Mouse (Mus musculus) spleen, postnatal 10 days (tissue): Measurements from ENCODE around the gene Yipf2.

ENCODE experiments used
- DNase-seq, 2 experiments: peaks; one replicate each; pipeline ENCODE4 v3.0.0; 2021 to 2022; ENCODE audit warnings: low spot score in 2 of 2

The Yipf2 gene

DNA sequence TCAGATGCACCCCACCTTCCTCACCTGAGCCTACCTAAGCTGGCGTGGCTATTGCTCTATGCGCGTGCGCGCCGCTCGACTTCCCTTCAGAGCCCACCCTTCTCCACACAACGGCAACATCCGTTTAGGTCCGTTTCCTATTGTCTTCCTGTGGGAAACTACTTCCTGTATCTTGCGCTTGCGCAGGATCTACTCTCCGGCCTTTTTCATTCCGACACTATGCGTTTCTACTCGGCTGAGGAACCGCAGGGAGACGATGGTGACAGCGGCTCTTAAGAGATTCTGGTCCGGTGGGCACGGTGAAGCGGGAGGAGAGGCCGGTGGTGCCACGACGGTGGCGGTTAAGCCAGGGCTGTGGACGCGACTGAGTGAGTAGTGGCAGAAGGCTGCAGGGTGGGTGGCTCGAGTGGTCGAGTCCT, at the start of gene Yipf2, which contains the start of gene Timm29:
Gene Yipf2 (minus strand): TSS at position 126 of the 419 bp plus-strand sequence.
Gene Timm29 (plus strand): TSS at position 20 of the 419 bp plus-strand sequence.
- peak; percentile 86 to 88 for DNase-seq

DNA sequence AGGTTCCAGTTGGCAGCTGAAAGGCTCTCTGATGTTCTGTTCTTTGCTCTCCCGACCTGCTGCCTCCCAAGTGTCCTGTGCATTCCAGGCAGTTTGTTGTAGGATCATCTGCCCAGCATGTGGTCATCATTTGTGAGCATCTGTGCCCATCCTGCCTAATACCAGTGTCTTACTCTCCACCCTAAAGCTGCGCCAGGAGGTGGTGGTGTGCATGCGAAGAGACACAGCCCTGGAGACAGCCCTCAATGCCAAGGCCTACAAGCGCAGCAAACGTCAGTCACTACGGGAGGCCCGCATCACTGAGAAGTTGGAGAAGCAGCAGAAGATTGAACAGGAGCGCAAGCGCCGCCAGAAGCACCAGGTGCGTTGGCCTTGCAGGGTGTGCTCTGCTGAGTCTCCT, 46.4 kb upstream of the Yipf2 start:
- no peak for DNase-seq

DNA sequence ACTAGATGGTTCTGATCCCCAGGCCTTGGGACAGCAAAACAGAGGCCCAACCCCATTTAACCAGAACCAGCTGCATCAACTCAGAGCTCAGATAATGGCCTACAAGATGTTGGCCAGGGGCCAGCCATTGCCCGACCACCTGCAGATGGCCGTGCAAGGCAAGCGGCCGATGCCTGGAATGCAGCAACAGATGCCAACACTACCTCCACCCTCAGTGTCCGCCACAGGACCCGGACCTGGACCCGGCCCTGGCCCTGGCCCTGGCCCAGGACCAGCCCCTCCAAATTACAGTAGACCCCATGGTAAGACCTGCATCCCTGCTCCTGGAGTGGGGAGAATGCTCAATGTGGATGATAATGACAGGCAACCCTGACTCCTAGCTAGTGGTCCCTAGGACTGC, 43.0 kb upstream of the Yipf2 start:
- DNase-seq, result no peak

DNA sequence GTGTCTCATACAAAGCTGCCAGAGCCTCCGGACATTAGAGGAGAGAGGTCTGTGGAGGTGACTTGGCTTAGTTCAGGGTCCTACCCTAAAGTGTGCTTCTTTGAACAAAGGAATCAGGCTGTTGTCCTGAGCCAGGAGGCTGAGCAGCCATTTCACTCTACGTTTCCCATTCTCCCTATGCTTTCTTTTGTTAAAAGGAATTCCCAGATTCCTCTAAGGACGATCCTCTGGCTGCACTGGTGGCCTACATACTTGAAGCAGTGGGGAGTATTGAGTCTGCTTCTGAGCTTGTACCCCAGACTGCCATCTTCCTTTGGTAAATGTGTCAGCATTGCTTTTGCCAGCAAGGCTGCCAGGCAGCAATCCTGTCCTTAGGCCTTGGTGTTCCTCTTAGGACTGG, 40.5 kb upstream of the Yipf2 start:
- DNase-seq, result no peak

DNA sequence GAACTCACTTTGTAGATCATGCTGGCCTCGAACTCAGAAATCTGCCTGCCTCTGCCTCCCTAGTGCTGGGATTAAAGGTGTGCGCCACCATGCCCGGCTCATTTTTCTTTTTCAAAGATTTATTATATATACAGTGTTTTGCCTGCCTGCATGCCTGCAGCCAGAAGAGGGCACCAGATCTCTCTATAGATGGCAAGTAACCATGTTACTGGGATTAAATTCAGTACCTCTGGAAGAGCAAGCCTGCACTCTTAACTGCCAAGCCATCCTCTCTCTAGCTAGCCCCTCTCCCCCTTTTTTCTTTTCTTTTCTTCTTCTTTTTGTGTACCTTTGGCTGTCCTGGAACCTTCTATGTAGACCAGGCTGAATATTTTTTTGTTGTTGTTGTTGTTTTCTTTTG, 38.0 kb upstream of the Yipf2 start:
- DNase-seq, result peak in 1 of 2 experiments; percentile 68

DNA sequence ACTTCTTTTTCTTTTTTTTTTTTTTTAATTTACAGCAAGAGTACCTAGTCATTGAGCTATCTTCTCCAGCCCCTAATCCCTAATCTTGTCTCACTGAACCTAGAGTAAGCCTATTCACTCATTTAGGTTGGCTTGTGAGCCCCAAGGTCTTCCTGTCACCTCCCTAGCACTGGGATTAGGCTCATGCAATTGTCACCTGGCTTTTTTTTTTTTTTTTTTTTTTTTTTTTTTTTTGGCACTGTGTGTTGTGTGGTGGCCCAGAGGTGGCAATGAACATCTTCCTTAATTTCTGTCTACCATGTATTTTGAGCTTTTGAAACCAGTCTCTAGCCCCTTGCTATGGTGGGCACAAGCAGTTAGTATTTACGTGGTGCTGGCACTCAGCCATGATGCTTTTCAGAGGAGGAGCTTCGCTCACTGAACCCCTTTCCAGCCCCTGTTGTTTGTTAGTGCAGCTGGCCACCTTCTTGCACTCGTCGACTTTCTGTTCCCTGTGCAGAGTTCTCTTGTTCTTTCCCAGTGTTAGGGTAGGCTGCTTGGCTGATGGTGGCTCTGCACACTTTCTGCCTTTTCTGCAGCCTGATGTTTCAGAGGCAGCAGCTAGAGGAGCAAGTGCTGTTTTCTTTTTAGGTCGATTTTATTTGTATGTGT, 34.6 kb upstream of the Yipf2 start:
- peak in 1 of 2 experiments; percentile 57 for DNase-seq

DNA sequence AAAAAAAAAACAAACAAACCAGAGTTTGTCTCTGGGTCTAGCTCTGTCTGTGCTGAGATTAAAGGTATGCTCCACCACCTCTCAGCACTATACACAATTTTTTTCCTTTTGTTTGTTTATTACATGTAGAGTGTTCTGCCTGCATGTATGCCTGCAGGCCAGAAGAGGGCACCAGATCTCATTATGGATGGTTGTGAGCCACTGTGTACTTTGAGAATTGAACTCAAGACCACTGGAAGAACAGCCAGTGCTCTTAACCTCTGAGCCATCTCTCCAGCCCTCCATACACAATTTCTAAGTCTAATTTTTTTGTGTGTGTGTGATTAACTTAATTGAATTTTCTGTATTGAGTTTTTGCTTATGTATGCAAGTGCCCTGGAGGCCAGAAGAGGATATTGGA, 33.9 kb upstream of the Yipf2 start:
- no peak for DNase-seq

DNA sequence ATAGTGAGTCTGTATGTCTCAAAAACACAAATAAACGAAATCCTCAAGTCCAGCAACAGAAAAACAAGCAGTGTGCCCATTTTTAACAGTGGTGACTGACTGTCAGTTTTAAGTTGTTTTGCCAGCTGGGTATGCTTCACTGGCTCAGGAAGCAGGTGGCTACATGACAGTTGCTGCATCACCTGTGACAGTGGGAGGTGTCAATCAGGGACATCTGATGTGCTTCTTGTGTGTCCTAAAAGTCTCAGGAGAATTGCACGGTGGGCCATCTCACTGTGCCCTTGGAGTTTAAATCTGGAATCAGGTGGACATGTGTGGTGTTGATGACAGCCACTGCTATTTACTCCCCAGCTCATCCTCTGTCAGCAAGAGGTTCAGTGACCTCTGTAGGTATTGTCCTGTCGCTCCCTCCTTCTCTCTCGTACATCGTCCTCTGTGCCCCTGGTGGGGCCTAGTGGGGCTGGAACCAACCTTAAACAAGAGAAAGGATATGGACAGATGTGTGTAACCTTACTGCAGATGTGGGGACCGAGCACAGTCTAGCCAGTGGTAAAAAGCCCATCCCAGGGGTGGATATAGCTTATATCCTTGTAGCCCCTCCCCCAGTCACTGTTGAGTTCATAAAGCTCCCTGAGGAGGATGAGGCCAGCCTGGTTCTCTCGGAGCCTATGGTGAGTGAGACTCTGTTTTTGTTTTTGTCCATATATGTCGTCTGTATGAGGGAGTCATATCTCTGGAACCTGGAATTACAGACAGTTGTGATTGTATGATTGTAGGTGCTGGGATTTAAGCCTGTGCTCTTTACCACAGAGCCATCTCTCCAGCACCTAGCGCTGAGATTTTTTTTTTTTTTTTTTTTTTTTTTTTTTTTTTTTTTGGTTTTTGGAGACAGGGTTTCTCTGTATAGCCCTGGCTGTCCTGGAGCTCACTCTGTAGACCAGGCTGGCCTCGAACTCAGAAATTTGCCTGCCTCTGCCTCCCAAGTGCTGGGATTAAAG, 33.0 kb upstream of the Yipf2 start:
- peak in 1 of 2 experiments; percentile 59 for DNase-seq

DNA sequence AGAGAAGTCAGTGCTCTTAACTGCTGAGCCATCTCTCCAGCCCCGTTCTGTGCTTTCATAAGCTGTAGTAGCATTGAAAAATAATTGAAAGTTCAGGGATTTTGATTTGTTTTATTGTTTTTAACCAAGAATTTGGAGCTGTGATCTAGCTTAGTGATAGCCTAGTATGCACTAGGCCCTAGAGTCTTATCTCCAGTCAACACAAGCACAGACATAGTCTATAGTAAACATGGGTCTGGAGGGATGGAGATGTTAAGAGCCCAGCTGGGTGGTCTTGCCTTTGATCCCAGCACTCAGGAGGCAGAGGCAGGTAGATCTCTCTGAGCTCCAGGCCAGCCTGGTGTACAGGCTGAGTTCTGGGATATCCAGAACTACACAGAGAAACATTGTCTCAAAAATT, 30.0 kb upstream of the Yipf2 start:
- no peak for DNase-seq

DNA sequence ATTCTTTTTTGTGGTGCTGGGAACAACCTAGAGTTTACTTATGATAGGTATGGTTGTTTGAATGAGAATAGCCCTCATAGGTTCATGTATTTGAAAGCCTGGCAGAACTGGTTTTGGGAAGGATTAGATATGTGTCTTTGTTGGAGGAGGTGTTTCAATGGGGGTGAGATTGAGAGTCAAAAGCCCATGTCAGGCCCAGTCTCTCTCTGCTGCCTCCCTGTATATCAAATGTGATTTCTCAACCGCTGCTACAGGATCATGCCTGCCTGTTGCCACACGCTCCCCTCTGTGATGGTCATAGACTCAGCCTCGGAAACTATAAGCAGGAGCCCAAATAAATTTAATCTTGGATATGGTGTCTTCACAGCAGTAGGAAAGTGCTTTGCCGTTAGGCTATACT, 27.6 kb upstream of the Yipf2 start:
- DNase-seq, result no peak

DNA sequence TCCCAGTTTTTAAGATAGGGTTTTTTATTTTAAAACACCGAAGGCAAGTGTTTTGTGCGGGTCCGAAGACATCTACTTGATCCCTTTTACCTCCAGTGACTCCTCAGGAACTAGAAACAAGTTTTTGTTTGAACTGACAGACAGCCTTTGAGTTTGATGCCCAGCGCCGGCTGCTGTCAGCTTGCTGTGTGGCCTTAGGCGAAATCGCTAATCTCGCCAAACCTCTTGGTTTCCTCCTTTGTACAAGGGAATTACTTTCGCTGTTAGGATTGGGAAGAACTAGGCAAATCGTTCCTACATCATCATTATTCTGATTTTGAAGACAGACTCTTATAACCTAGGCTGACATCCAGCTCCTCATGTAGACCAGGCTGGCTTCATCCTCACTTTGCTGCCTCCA, 24.4 kb upstream of the Yipf2 start:
- DNase-seq, result peak; percentile 41 to 47

DNA sequence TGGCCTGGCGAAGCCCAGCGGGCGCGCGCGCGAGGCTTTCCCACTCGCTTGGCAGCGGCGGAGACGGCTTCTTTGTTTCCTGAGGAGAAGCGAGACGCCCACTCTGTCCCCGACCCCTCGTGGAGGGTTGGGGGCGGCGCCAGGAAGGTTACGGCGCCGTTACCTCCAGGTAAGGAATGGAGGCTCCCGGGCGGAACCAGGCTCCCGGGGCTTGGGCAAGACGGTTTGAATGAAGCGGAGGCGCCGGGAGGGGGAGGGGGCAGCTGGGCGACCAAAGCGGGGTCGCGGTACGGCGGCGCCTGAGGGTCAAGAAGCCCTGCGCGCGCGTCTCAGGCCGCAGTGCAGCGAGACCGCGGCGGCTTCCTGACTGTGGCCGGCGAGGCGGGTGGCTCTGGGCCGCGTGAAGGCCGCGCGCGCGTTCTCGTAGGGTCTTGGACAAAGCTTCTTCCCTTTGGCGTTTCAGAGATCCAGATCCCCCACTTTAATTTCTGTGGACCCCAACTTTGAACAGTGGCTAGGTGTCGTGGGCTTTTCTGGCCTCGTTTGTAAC, 23.7 kb upstream of the Yipf2 start:
- DNase-seq, result peak; percentile 82 to 89

DNA sequence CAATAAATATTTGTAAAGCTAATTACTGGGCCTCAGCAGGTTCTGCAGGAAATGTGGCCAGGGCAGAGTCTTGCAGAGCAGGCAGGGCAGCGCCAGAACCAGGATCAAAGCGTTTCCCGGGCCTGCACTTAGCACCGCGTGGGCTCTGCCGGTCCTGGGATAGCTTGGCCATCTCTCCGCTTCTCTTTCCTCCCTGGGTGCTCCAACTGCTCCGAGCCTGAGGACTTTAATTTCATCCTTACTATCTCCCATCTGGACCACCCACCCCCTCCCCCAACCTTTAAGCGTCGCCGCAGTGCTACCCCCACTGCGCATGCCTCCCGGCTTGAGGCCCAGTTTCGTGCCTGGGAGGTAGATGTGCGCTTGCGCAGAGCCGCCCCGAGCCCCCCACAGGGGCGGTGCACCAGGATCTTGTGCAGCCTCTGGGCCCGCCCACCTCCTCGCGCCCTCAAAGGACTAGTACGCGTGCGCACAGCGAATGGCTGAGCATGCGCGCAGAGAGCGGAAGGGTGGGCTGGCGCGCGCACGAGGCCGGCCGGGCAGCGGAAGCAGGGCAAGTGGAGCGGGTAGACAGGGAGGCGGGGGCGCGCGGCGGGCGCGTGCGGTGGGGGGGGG, 23.1 kb upstream of the Yipf2 start, which contains the start of gene Smarca4:
Gene Smarca4 (plus strand): TSS at position 553 of the 615 bp plus-strand sequence.
- peak; percentile 94 to 98 for DNase-seq

DNA sequence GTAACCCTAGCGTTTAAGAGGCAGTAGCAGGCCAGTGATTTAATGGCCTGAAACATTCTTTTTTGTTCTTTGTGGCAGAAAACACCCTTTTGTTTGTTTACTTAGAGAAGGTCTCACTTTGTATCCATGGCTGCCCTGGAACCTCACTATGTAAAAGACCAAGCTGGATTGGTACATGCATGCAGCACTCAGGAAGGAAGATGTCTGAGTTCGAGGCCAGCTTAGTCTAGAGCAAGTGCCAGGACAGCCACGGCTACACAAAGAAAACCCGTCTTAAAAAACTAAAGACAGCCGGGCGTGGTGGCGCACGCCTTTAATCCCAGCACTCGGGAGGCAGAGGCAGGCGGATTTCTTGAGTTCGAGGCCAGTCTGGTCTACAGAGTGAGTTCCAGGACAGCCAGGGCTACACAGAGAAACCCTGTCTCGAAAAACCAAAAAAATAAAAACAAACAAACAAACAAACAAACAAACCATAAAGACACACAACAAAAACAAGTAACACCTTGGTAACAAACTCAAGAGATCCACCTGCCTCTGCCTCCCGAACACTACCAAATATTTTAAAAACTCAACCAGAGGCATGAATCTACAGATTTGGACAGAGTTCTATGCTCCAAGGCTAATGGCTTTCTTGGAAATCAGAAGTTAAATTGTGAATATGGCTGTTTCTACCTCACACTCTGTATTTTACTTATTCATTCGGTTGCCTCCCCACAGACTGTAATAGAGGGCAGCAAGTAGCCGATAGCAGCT, 22.4 kb upstream of the Yipf2 start:
- no peak for DNase-seq

DNA sequence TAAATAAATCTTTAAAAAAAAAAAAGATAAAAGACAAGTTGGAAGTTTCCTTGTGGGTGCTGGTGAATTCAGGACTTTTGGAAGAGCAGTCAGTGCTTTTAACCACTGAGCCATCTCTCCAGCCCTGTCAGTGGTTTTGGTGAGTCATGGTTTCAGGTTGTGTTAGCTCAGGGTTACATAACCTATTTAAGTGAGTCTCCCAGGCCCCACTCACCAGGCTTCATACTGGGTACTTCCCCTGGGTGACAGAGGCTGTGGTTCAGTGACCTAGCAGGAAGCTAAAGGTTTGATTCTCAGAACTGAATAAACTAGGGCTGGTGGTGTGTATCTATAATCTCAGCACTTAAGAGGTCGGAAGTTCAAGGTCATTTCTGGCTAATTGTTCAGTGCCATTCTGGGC, 17.2 kb upstream of the Yipf2 start:
- DNase-seq, result peak in 1 of 2 experiments; percentile 76

DNA sequence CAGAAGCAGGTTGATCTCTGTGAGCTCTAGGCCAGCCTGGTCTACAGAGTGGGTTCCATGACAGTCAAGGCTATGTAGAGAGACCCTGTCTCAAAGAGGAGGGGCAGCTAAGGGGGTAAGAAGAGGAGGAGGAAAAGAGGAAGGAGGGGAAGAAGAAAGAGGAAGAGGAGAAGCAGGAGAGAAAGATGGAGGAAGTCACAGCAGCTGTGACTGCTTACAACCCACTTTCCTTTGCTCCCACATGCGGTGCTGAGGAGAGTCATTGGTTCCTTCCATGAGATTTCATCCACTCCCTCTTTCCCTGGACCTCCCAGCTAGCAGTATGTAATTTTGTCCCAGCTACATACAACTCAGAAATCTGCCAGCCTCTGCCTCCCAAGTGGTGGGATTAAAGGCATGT, 14.0 kb upstream of the Yipf2 start:
- DNase-seq, result no peak

DNA sequence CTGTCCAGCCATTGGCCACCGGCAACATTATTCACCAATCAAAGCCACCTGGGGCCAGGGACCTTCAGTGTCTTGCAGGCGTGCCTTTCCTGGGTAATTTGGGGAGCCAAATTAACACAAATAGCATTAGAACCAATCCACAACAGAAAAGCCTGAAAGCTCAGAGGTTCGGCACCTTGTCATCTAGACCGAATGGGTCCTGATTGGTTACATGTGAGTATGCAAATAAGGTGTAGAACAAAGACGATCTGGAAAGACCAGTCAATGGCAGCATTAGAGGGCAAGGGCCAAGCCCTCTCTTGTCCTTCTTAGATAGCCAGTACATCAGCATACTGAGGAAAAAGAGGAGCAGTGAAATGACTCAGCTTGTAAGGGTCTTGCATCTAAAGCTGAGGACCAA, 13.2 kb upstream of the Yipf2 start:
- DNase-seq, result no peak

DNA sequence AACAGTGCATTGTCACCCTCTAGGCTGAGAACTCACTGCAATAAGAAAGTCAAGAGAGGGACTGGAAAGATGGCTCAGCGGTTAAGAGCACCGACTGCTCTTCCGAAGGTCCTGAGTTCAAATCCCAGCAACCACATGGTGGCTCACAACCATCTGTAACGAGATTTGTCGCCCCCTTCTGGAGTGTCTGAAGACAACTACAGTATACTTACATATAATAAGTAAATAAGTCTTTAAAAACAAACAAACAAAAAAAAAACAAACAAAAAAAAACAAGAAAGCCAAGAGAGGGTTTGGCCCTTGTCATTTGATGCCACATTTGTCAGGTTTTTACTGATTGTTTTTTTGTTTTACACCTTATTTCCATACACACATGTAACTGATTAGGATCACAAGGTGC, 11.5 kb upstream of the Yipf2 start:
- DNase-seq, result no peak

DNA sequence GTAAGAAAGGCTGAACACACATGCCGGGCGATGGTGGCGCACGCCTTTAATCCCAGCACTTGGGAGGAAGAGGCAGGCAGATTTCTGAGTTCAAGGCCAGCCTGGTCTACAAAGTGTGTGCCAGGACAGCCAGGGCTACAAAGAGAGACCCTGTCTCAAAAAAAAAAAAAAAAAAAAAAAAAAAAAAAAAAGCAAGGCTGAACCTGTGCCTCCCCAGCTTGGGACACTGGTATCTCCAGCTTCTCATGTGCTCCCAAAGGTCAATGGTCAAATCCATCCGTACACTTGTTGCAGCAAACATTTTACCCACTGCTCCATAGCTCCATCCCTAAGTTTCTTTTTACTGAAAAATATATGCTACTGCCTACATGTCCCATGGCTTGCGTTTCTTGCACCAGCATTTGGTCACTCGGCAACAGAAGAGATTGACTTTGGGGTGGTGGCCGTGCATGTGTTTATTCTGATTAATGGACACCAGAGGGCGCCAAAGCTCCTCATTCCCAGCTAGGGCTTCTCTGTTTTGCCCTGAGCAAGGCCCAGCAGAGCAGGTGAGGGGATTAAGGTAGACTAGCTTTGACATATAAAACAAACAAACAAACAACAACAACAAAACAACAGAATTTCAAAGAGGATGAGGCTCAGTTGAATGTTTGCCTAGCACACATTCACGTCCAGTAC, 9.2 kb upstream of the Yipf2 start:
- DNase-seq, result peak; percentile 68 to 79

DNA sequence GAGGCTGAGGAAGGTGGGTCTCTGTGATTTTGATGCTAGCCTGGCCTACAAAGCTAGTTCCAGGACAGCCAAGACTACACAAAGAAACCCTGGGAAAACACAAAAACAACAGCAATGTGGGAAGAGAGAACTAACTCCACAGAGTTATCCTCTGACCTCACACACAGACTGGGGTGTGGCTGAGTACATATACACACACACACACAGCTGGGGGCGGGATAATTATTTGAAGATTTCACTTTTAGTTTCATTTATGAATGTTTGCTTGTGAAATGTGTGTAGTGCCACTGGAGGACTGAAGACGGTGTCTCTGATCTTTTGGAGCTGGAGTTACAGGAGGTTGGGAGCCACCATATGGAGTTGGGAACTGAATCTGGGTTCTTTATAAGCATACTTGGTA, 8.4 kb upstream of the Yipf2 start:
- no peak for DNase-seq

DNA sequence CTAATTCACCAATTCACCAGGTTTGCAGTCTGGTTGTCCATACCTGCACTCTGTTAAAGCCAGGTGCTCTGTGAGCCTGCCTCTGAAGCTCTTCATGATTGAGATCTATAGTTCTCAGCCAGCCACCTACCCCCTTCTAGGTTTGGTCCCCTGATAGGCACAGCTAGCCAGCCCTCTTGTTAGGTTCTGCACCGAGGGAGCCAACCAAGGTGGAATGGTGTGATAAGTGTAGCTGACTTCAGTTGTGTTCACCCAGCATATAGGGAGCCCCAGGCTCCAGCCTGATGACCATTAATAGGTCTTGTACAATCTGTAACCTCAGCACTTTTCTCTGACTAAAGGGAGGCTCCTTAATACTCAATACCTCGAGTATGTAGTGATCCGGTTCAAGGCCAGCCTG, 7.6 kb upstream of the Yipf2 start:
- no peak for DNase-seq
